Mouse (Mus musculus) liver, embryonic 14.5 days (tissue): ENCODE results near the gene Fbxo17. TPM values are rescaled to one million over a fixed set of nuclear protein-coding genes. Genes with fewer than 3 reads are reported as not detected.
"Not testable (repeated sequence)": the region's sequence is repeated elsewhere in the genome, so short reads cannot be mapped to it uniquely, and the experiment has no call there.

Experiments used
- ATAC-seq: fragments of 200-750 bp; cut with Nextera tagmentation; 2 replicates; pipeline ENCODE4 v1.8.0; 2017; ENCODE audit warnings: moderate number of reproducible peaks, mild to moderate bottlenecking, moderate library complexity; ENCODE audit not compliant: insufficient read depth
- DNase-seq, 3 experiments: peaks; one replicate each; pipeline ENCODE4 v3.0.0-alpha.2; 2012 to 2013; ENCODE audit warnings: low read depth in 3 of 3, low spot score in 3 of 3
- H3K27ac ChIP-seq: fragments of 300-500 bp; sonication (generic); 2 replicates; pipeline ENCODE4 v1.5.1; 2014; ENCODE audit warnings: moderate library complexity, mild to moderate bottlenecking, control low read depth, inconsistent platforms
- H3K27me3 ChIP-seq: fragments of 300-500 bp; sonication (generic); 2 replicates; pipeline ENCODE4 v1.6.1; 2014; ENCODE audit warnings: mild to moderate bottlenecking, low read length, moderate library complexity; ENCODE audit not compliant: control insufficient read depth, insufficient read depth
- H3K36me3 ChIP-seq: fragments of 300-500 bp; sonication (generic); replicated peaks from 2 replicates; pipeline ENCODE4 v1.6.1; 2014; ENCODE audit warnings: low read depth; ENCODE audit not compliant: control insufficient read depth, insufficient read depth
- H3K4me1 ChIP-seq, 2 experiments: fragments of 200-500 bp in 1 of 2; fragments of 300-500 bp in 1 of 2; sonication (generic) in 1 of 2; replicated peaks; 2 replicates each; pipeline ENCODE4 v1.6.1; 2012 to 2014; ENCODE audit warnings: antibody characterized with exemption in 1 of 2, inconsistent platforms in 1 of 2, low read length in 1 of 2; ENCODE audit not compliant: control insufficient read depth in 2 of 2, insufficient read depth in 2 of 2
- H3K4me2 ChIP-seq: fragments of 300-500 bp; sonication (generic); 2 replicates; pipeline ENCODE4 v1.6.1; 2014; ENCODE audit warnings: low read depth, mild to moderate bottlenecking, control low read depth, moderate library complexity
- H3K4me3 ChIP-seq, 2 experiments: fragments of 200-500 bp in 1 of 2; fragments of 300-500 bp in 1 of 2; sonication (generic) in 1 of 2; 2 replicates each; pipeline ENCODE4 v1.5.1; 2012 to 2014; ENCODE audit warnings: low read depth in 2 of 2, low read length in 2 of 2, mild to moderate bottlenecking in 2 of 2, control low read depth in 1 of 2, inconsistent platforms in 1 of 2, moderate library complexity in 1 of 2; ENCODE audit not compliant: insufficient read depth in 1 of 2
- H3K9ac ChIP-seq: fragments of 300-500 bp; sonication (generic); replicated peaks from 2 replicates; pipeline ENCODE4 v1.6.1; 2014; ENCODE audit warnings: mild to moderate bottlenecking, control low read depth, moderate library complexity
- H3K9me3 ChIP-seq: fragments of 300-500 bp; sonication (generic); 2 replicates; pipeline ENCODE4 v1.6.1; 2016; ENCODE audit warnings: low read length, mixed read lengths; ENCODE audit not compliant: control insufficient read depth
- CTCF ChIP-seq: IDR thresholded peaks from 2 replicates; pipeline ENCODE4 v1.5.1; 2016; ENCODE audit warnings: antibody characterized with exemption, low read depth, control low read depth
- EP300 ChIP-seq: IDR thresholded peaks from 2 replicates; pipeline ENCODE4 v1.6.1; 2016; ENCODE audit warnings: antibody characterized with exemption, low read depth
- WGBS: fragments of 180-500 bp; shearing (Covaris S2); extraction: QIAGEN DNeasy Blood & Tissue Kit; methylation state at CpG from one replicate; pipeline ENCODE4 v1.1.7; 2014; ENCODE audit not compliant: insufficient replicate concordance; 5-methylcytosine and 5-hydroxymethylcytosine counted together
- polyA plus RNA-seq, 2 experiments: library from polyadenylated mRNA; depleted of rRNA in 1 of 2; stranded (reverse) in 1 of 2; unstranded in 1 of 2; fragments of >200 nt; fragmentation: Nextera tagmentation in 1 of 2; extraction: Ambion mirVana in 1 of 2; gene quantifications; 2 replicates each; pipeline versions ENCODE4 v1.2.1 to v1.2.3; 2012 to 2014

The Fbxo17 gene
- polyA plus RNA-seq (2012; rRNA removed) (0.68 and 0.76 TPM in 2 replicates), polyA plus RNA-seq (2014; fragmentation: Nextera tagmentation; extraction: Ambion mirVana) (0.61 and 0.93 TPM in 2 replicates)

DNA sequence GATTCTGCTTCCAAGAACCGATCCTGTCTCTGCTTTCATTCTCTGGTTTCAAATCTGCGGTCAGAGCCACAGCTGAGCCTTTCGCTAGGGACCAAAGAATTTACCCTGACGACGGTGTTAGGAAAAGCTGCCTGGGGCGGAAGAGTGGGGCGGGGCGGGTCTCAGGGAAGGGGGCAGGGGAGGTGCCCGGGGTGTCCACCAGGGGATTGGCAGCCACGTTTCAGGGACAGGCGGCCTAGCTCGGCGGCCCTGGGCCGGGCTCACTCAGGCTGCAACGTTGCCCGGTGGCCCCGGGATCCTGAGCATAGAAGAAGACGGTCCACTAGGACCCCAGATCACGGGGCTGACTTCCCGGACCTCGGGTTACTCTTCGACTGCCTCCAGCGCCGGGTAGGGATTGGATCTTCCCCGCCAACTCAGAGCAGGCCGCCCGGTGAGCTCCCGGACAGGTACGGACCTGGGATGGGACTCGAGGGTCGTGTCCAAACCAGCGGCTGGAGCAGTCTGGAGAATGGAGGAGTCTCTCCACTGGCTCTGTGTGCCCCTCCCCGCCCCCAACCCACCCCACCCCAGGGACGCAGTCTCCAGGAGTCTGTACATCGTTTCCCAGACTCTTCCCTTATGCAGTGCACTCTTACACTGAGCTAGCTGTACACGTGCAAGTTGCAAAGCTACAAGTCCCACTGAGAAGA is at the start of gene Fbxo17:
Fbxo17 (plus strand) TSS at position 215 of the 692 bp plus-strand sequence.
- Histone ChIP-seq H3K36me3 (no peaks in the 10 kb centered on the region), H3K9me3 (no peaks in the 10 kb centered on the region), H3K9ac (no peak within 1 kb of the TSS), H3K4me1 (no peaks in the 10 kb centered on the region), H3K27ac (no peak within 1 kb of the TSS), H3K4me3 (peak within 1 kb of the TSS; percentile 44 to 53), H3K27me3 (no peaks in the 10 kb centered on the region; the same call in 1 of the 2 replicates), H3K4me2 (peak within 1 kb of the TSS; percentile 57)
- DNase-seq (no peak), ATAC-seq (no peak)
- TF ChIP-seq EP300 (no peak), CTCF (0 out of 2 replicates have a peak, but pooled peaks have one; percentile 14)
- WGBS: 3% methylated on average over 36 of the region's 36 CpGs

DNA sequence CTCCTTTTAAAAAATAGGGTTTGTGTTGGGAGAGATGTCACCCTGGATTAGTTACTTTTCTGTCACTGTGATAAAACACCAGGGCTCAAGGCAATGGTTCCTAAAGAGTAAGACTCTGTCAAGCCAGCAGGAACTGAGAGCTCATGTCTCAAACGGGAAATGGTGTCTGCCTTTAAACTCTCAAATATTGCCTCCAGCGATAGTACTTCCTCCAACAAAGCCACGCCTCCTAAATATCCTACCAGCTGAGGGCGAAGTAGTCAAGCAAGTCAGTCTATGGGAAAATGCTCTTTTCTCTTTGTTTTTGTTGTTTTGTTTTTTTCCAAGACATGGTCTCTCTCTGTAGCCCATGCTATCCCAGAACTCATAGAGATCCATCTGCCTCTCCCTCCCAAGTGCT is 45.4 kb upstream of the Fbxo17 start:
- no peak for DNase-seq

DNA sequence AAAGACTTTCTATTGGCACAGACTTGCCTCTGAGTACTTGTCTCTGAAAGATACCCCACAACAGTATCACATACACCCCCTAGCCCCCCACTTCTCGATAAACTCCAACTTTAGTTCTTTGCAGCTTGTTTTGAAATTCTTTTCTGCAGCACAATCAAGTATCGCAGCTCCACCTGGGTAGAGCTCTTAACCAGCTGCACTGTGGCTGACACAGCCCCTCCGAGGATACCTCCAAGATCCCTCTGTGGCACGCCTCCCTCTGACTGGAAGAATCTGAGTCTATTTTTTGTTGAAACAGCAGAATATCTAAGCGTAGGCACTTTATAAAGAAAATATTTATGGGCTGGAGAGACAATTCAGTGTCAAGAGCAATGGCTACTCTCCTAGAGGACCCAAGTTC is 44.3 kb upstream of the Fbxo17 start:
- no peak for ATAC-seq
- 56% methylated on average over 5 of the region's 5 CpGs for WGBS
- Histone ChIP-seq H3K4me2 (no peak overlapping the region), H3K9me3 (no peaks in the 10 kb centered on the region), H3K27me3 (no peaks in the 10 kb centered on the region), H3K4me1 (no peaks in the 10 kb centered on the region), H3K9ac (no peak overlapping the region), H3K36me3 (no peaks in the 10 kb centered on the region), H3K27ac (no peak overlapping the region), H3K4me3 (no peak overlapping the region)
- TF ChIP-seq EP300: no peak
- DNase-seq: no peak

More for the DNA sequence above, 45.4 kb upstream of the Fbxo17 start:
- H3K36me3 ChIP-seq: no peaks in the 10 kb centered on the region
- TF ChIP-seq CTCF (no peak), EP300 (no peak)
- 11% methylated on average over 4 of the region's 4 CpGs for WGBS
- no peak overlapping the region for H3K4me3 ChIP-seq
- H3K4me1 ChIP-seq: no peaks in the 10 kb centered on the region
- H3K27me3 ChIP-seq: no peaks in the 10 kb centered on the region
- H3K27ac ChIP-seq: no peak overlapping the region
- no peak overlapping the region for H3K4me2 ChIP-seq
- no peaks in the 10 kb centered on the region for H3K9me3 ChIP-seq
- no peak for ATAC-seq
- H3K9ac ChIP-seq: no peak overlapping the region

DNA sequence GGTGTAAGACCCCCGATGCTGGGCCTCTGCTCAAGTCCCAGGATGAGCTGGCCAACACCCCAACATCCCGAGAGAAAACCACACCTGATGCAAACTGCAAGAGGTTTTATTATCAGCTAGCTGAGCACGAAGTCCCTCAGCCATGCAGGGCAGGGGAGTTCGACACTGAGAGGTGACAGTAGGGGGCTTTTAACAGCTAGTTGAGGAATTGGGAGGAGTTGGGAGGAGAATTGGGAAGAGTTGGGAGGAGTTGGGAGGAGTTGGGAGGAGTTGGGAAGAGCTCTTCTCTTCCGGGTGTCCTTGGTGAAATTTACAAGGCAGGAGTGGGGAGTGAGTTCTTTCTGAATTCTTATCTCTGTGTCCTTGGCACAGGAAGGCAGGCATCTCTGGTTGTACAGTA is 43.8 kb upstream of the Fbxo17 start:
- not testable (repeated sequence) for H3K9me3 ChIP-seq, H3K36me3 ChIP-seq, H3K4me3 ChIP-seq, H3K4me2 ChIP-seq, H3K9ac ChIP-seq, H3K4me1 ChIP-seq, H3K27me3 ChIP-seq, H3K27ac ChIP-seq, DNase-seq, ATAC-seq
- WGBS: 47% methylated on average over 5 of the region's 5 CpGs

- Histone ChIP-seq H3K27me3 (no peaks in the 10 kb centered on the region), H3K9ac (no peak overlapping the region), H3K9me3 (no peaks in the 10 kb centered on the region), H3K36me3 (no peaks in the 10 kb centered on the region), H3K4me1 (no peaks in the 10 kb centered on the region), H3K4me2 (no peak overlapping the region), H3K27ac (no peak overlapping the region), H3K4me3 (no peak overlapping the region)
- WGBS: 51% methylated on average over 9 of the region's 9 CpGs
- TF ChIP-seq CTCF (no peak), EP300 (no peak)
- ATAC-seq: no peak
- DNase-seq: no peak
Observed at GRCm38 (mm10) chr7:28674994-28675393, 41.6 kb upstream of the Fbxo17 start.
